ENCODE assay signal across 9 mouse cellular contexts in the genomic region with DNA sequence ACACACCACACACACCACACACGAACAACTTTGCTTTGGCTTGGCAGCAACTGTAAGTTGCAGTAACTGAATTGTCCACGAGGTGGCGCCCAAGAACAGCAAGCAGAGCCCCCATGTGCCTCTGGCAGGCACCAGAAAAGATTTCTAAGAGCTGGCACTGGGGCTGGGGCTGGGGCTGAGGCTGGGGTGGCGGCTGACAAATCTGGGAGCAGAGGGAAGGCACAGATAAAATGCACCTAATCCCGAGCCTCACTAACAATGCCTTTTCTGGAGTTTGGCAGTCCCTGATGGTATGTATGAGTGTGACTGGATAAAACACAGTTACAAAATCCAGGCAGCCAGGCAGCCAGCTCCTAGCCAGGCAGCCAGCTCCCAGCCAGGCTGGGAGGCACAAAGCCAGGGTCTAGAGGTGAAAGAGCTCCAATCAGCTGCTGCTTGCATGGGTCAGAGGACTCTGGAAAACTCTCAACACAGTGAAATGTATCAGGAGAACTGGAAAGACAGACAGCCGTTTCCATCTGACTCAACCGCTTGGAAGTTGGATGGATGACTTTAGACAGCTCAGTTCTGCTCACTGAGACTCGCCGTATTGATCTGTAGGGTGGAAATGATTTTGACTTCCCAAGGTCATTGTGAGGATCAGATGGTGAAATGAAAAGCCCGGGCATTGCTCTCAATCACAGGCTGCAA. TPM values are rescaled to one million over a fixed set of nuclear protein-coding genes. Genes with fewer than 3 reads are reported as not detected.
DNase-seq lines count a peak whose midpoint lies in the region; ATAC-seq lines count a peak whose summit lies in the region.
"Had no signal": no experiment of that assay in that cellular context is flagged by ENCODE, and none has a peak within 500 bp of the region (broad histone marks: within the 10 kb centered on the region; RNA-seq: fewer than 3 reads in every experiment).

No protein-coding gene starts in this region.

- intact Hi-C loops in heart, postnatal 36 days (cut with DNase I): loop anchor here (2.0 to 5.0 kb wide), 3 partner anchors 24 to 362 kb away; a partner anchor contains a TSS

- H3K9ac ChIP-seq in forebrain, embryonic 15.5 days (replicated peaks): 0 out of 2 replicates have a peak overlapping the region, but pooled peaks have one; percentile 5

- H3K4me2 ChIP-seq in forebrain, embryonic 15.5 days (replicated peaks): no peak overlapping the region

- H3K27me3 ChIP-seq in forebrain, embryonic 15.5 days: no peaks in the 10 kb centered on the region

- peaks cover 4% of the 10 kb centered on the region for H3K4me1 ChIP-seq in forebrain, embryonic 15.5 days

- no peaks in the 10 kb centered on the region for H3K36me3 ChIP-seq in forebrain, embryonic 15.5 days

- H3K4me3 ChIP-seq in forebrain, embryonic 15.5 days: no peak overlapping the region
- H3K4me3 ChIP-seq: megakaryocyte, embryonic 14.5 days had no signal

- peak; percentile 67 for ATAC-seq in forebrain, embryonic 15.5 days (replicated peaks)

- H3K9me3 ChIP-seq in forebrain, embryonic 15.5 days: no peaks in the 10 kb centered on the region

- no peak overlapping the region for H3K27ac ChIP-seq in forebrain, embryonic 15.5 days (replicated peaks)

- 40% methylated on average over 10 of the region's 10 CpGs for WGBS in forebrain, embryonic 15.5 days

- DNase-seq in MEL-GATA-1-ER (ENCODE audit: extremely low read depth, low read depth): peak; percentile 30
- DNase-seq in c-Kit-positive CD71-negative TER-119-negative erythroid progenitor cells, embryonic 14.5 days (ENCODE audit: low read depth): peak; percentile 59
- DNase-seq in heart, postnatal 36 days: peak; percentile 88 to 94
- DNase-seq in layer of hippocampus, postnatal 25 days (ENCODE audit: extremely low spot score in 1 of 2, low spot score in 1 of 2): peak; percentile 81 to 96
- peak; percentile 77 for DNase-seq in mesoderm, embryonic 11.5 days (ENCODE audit: low read depth, low spot score)
- peak; percentile 28 to 49 for DNase-seq in right cerebral cortex, postnatal 36 days (ENCODE audit: low spot score in 2 of 2)
- DNase-seq in urinary bladder, postnatal 4 days (ENCODE audit: low spot score in 2 of 2): peak; percentile 68 to 89

RNA-seq across cellular contexts. Expression of a gene that starts 13.1 kb away (rescaled TPM):
- 0.57 and 1.0 TPM in 2 replicates for polyA plus RNA-seq in forebrain, embryonic 15.5 days (2015; fragmentation: Nextera tagmentation; extraction: Ambion mirVana)
- 100 to 1,000 TPM; 121 to 126 TPM for total RNA-seq in heart, postnatal 36 days (2021)
- total RNA-seq in layer of hippocampus, postnatal 25 days (2021): under 1 TPM in 1 of 2 experiments, not detected in 1; 0.52 TPM

RNA-seq across cellular contexts. Expression of a gene that starts 23.8 kb away (rescaled TPM):
- polyA plus RNA-seq in forebrain, embryonic 15.5 days (2015; fragmentation: Nextera tagmentation; extraction: Ambion mirVana): 42.2 and 46.1 TPM in 2 replicates
- 10 to 100 TPM; 37.4 to 57.1 TPM for total RNA-seq in heart, postnatal 36 days (2021)
- total RNA-seq in layer of hippocampus, postnatal 25 days (2021): 10 to 100 TPM; 48.8 to 62.9 TPM

RNA-seq across cellular contexts. Expression of a gene that starts 50.1 kb away (rescaled TPM):
- 247 and 258 TPM in 2 replicates for polyA plus RNA-seq in forebrain, embryonic 15.5 days (2015; fragmentation: Nextera tagmentation; extraction: Ambion mirVana)
- 10 to 100 TPM; 37.6 to 43.2 TPM for total RNA-seq in heart, postnatal 36 days (2021)
- total RNA-seq in layer of hippocampus, postnatal 25 days (2021): 100 to 1,000 TPM in 1 of 2 experiments, 10 to 100 TPM in 1; 87.1 to 103 TPM

RNA-seq across cellular contexts. Expression of a gene that starts 54.5 kb away (rescaled TPM):
- polyA plus RNA-seq in forebrain, embryonic 15.5 days (2015; fragmentation: Nextera tagmentation; extraction: Ambion mirVana): 3.4 and 3.7 TPM in 2 replicates
- total RNA-seq in heart, postnatal 36 days (2021): 10 to 100 TPM in 1 of 2 experiments, 1 to 10 TPM in 1; 9.4 to 11.7 TPM
- 1 to 10 TPM; 2.7 to 4.3 TPM for total RNA-seq in layer of hippocampus, postnatal 25 days (2021)

Comparison
In these comparisons a context has a peak if more than half of its experiments do, and no peak if none do; other contexts are left out.
1. DNase-seq: peak in every context shown above with its lines; median percentile 91 in heart, postnatal 36 days; 88 in layer of hippocampus, postnatal 25 days; 78 in urinary bladder, postnatal 4 days; 77 in mesoderm, embryonic 11.5 days; 59 in c-Kit-positive CD71-negative TER-119-negative erythroid progenitor cells, embryonic 14.5 days; 38 in right cerebral cortex, postnatal 36 days; 30 in MEL-GATA-1-ER.
2. RNA of a gene that starts 13.1 kb away (total RNA-seq): 121 to 126 TPM in heart, postnatal 36 days; 0.52 TPM in layer of hippocampus, postnatal 25 days; every median in the first group is over 10 times any median in the second.